Mouse (Mus musculus) embryo, embryonic 10.5 days (tissue): ENCODE results near the gene Gga2.

Experiments used
- DNase-seq: peaks from one replicate; pipeline ENCODE4 v3.0.0-alpha.2; 2015; ENCODE audit warnings: low spot score

Gga2 gene

GRCm38 (mm10) chr7:122020667-122021354 lies at the start of gene Gga2:
Gene Gga2, minus strand, starts transcription at chr7:122021222.
- peak; percentile 93 for DNase-seq

DNA sequence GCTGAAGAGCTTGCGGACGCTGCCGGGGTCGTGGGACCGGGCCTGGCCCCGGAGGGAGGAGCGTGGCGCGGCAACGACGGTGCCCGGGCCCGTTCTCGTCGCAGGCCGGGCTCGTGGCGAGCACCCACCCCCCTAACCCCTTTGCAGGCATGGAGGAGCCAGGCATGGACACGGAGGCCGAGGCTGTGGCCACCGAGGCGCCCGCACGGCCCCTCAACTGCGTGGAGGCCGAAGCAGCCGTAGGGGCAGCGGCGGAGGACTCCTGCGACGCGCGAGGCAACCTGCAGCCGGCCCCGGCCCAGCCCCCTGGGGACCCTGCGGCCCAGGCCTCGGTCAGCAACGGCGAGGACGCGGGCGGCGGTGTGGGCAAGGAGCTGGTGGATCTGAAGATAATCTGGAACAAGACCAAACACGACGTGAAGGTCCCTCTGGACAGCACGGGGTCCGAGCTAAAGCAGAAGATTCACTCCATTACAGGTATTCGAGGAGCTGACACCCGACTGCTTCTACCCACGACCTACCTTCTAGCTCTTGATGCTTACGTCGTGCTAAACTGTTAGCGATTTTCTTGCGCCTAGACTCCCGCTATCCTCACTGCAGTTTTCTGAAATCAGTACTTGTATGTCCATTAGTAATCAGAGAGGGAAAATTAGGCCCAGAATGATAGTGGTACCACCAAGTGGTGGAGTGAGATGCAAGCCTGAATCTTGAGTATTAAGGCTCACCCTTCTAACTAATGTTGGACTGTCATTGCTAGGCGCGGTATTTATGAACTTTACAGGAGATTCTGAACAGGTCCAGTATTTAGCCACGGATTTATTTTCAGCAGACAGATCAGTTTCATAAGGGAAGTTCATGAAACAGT lies 46.7 kb upstream of the Gga2 start:
- DNase-seq, result peak; percentile 26

GRCm38 (mm10) chr7:122066945-122067516 lies 46.0 kb upstream of the Gga2 start, which contains the start of the genes Ubfd1 and Ears2:
Gene Ubfd1, plus strand, starts transcription at chr7:122067175.
Gene Ears2, minus strand, starts transcription at chr7:122067263.
- peak; percentile 98 for DNase-seq

DNA sequence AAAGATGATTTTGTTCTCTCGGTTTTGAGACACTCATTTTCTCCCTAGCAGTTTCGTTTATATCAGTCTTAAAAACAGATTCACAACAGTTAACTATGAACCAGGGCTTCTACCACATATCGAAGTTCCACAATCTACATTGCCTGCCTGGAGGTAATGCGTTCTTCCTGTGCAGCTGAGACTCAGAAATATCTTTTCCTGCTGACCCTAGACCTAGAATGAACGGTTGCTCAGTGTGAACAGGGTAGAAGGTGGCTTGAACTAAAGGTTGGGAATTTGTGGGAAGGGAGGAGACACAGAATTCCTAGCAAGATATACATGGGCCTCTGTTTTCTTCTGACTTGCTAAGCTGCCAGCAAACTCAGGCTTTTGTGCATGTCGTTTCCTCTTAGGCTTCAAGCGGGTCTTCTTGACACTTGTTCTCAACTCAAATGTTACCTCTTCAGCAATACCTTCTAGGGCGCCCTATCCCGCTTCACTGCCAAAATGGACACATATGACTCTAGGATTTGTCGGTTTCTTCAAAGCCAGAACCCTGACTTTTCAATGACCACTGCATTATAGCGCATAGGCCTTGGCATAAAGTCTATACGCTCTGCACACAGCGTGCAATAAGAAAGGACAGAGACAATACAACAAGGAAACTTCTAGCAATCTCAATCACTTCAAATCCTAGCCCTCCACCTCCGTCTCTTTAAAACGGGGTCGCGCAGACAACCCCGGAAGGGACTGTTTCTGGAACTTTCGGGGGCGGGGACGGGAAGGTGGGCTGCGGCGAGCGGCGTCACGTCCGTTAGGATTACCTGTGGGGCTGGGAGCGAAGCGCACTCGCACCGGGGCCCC lies 45.3 kb upstream of the Gga2 start:
- no peak for DNase-seq

- no peak for DNase-seq
Observed at GRCm38 (mm10) chr7:122065656-122066055, 44.6 kb upstream of the Gga2 start.

- no peak for DNase-seq
Observed at GRCm38 (mm10) chr7:122056633-122057032, 35.6 kb upstream of the Gga2 start.

DNA sequence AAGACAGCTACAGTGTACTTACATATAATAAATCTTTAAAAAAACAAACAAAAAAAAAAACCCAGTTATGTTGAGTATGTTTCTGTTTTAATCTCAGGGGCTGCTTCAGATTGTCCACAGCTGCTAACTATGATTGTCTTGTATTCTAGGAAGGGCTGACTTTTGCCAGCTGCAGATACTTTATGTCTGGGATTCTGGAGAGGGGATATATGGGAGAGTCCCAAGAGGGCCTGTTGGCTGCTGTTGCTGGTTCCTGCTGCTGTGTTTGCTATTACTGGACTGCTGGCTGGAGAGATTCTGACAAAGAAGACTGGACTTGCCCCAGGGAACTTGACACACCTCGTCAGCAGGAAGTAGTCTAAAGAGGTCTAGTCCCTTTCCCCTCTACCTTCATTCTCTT lies 29.8 kb upstream of the Gga2 start:
- no peak for DNase-seq

GRCm38 (mm10) chr7:122048191-122048590 lies 27.2 kb upstream of the Gga2 start:
- no peak for DNase-seq

GRCm38 (mm10) chr7:122046813-122047212 lies 25.8 kb upstream of the Gga2 start:
- DNase-seq, result no peak

GRCm38 (mm10) chr7:122045711-122046110 lies 24.7 kb upstream of the Gga2 start:
- DNase-seq, result no peak

DNA sequence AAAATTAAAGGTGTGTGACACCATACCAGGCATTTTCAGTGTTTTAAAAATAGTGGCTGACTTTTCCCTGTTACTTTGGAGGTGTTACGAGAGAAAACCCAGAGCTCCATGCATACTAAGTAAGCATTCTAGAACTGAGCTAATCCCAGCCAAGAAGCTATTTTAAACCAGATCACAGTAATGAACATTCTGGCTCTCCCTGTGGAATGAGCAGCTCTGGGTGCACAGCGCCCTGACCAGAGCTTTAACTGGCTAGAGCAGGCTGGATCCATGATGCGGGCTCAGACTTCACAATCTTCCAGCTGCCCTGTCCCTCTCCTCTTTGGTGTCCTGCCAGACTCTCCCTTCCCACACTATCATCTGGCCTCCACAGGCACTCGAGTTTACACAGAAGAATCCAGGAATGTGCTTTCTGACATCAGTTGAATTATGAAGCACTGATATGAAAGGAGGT lies 24.2 kb upstream of the Gga2 start:
- no peak for DNase-seq

GRCm38 (mm10) chr7:122044106-122044505 lies 23.1 kb upstream of the Gga2 start:
- DNase-seq, result no peak

GRCm38 (mm10) chr7:122034348-122034747 lies 13.3 kb upstream of the Gga2 start:
- DNase-seq, result no peak

DNA sequence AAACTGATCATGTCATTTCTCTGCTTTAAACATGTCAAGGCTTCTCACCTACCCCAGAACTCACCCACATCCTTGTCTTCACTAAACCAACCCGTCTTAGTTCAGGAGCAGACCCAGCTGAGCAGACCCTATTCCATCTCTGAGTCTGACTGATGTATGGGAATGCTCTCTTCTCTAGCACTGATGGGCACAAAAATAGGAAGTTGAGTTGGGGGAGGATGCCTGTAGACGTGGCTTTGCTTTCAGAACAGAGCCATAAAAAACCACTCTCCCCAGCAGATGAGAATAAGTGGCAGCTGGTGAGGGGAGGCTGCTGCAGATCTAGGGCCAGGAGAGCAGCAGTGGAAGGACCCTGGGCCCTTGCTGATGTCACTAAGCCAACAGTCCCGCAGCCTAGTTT lies 12.3 kb upstream of the Gga2 start:
- DNase-seq, result no peak

- no peak for DNase-seq
Observed at GRCm38 (mm10) chr7:122022131-122022530, 1.1 kb upstream of the Gga2 start.

GRCm38 (mm10) chr7:122020273-122020666 lies 752 bp downstream of the Gga2 start:
- no peak for DNase-seq

DNA sequence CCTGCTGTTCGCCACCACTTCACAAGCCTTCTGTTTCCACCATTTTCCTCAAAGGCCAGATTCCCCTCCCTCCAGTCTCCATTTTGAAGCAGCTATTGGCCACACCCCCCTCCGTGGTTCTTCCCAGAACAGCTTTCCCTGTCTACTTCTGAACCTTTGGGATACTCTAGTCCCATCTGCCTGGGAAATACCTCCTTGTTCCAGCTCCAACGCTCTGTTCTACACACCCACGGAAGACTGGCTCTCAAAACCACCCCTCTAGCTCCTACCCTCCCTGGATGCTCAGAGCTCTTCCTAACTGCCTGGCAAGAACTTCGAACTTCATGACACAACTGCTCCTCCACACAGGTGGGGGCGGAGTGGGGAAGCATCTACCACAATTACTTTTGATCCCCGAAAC lies 2.0 kb downstream of the Gga2 start:
- DNase-seq, result no peak

- DNase-seq, result no peak
Observed at GRCm38 (mm10) chr7:122018247-122018646, 2.8 kb downstream of the Gga2 start.

DNA sequence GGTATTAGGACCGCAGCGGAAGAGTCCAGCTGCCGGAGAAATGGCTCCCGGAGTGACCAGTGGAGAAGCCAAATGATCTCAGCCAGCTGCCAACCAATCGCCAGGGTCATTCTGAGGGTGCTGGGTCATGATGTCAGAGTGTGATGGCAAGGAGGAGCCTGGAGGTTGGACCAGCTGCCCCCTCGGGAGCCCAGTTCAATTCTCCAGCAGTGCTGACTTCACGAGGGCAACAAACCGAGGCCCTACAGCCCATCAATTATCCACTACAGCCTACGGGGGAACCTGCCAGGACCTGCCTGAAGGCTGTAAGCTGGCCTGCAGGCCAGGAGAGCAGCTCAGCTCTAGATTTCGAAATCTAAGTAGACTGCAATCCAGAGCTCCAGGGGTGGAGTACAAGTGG lies 5.3 kb downstream of the Gga2 start:
- peak; percentile 65 for DNase-seq

DNA sequence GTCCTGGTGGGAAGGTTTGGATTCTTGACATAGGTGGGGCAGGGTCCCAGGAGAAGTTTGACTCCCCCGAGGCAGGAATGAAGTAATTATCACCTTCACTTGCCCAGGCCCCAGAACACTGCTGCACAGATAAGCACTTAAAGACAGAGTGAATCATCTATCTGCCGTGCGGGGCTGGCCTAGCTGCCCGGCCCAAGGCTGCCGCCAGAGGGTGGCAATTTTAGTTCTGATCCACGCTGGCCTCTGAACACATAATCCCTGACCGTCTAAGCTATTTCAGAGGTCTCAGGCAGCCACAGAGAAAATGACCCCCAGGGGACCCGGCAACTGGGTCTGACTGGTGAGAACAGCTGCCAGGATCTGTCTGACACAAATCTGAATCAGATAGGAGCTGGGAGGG lies 5.9 kb downstream of the Gga2 start:
- peak; percentile 50 for DNase-seq

- DNase-seq, result no peak
Observed at GRCm38 (mm10) chr7:122012949-122013348, 8.1 kb downstream of the Gga2 start.

DNA sequence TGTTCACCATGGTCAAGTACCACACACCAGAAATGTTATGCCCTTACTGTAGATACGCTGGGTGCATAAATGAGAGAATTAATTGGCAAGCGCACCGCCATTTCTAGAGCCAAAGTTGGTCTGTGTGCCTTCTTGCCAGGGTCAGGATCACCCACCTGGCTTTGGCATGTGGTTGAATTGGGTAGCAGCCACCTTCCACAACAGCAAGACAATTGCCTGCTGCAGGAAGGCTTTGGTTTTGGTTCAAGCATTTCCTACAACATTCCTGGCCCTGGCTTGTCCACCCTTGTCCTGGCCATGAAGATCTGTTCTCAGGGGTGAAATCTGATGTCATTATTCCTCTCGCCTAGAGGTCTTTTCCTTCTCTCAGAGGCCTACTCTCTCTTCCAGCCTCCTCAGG lies 8.7 kb downstream of the Gga2 start:
- DNase-seq, result no peak
